Mouse (Mus musculus) kidney, postnatal 25 days (tissue): ENCODE data around the gene Adipoq.
"Not testable (repeated sequence)": the region's sequence is repeated elsewhere in the genome, so short reads cannot be mapped to it uniquely, and the experiment has no call there.

Experiments used
- DNase-seq, 2 experiments: peaks; one replicate each; pipeline ENCODE4 v3.0.0; 2021; ENCODE audit warnings: mixed read lengths in 2 of 2

The Adipoq gene

DNA sequence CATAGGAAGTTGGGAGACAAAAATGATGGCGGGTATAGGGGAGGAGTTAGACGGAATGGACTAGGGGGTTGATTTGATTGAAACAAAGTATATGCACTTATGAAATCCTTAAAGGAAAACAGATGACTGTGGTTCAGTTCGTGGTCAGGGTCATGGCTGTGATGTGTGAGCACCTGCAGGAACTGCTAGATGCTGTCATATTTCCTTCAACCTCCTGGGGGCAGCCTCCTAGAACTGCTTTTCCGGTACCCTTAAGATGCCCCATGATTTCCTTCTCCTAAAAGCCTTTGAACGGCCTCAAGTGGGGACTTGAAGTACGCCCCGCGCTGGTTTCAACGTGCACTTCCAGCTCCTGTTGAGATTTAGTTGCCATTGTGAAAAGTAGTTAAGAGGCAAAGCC, 19.1 kb downstream of the Adipoq start:
- DNase-seq, result no peak

DNA sequence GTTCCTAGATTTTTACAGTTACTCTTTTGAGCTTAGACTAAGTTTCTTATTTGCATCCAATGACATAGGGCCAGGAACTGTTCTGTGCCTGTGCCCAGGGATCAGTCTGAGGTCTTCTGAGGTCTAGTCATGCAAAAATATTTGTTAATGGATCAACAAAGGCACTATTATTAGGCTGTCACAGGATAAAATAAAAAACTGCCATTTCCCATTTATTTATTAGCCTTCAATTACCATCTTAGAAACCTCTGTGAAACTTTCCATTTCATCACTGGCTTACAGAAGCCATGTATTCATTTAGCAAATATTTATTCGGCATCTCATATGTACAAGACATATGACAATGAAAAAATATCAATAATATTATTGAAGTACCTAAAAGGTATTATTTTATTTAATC, 20.3 kb downstream of the Adipoq start:
- no peak for DNase-seq

DNA sequence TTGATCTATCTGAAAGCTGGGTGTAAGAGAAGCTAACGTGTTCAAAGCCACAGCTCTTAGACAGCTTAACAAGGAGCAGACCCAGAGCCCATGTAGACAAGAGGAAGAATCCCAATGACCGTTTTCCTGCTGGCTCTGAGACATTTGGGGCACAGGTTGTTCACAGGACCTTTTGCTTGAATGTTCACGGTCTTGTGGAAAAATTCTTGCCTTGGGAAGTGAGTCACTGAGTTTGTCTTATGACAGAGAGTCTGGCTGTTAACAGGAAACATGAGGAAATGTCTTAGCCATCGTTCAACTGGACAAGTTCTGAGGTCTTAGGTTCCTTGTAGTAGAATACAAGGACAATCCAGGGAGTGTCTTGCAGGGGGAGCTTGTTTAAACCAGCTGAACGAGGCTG, 20.7 kb downstream of the Adipoq start:
- no peak for DNase-seq

DNA sequence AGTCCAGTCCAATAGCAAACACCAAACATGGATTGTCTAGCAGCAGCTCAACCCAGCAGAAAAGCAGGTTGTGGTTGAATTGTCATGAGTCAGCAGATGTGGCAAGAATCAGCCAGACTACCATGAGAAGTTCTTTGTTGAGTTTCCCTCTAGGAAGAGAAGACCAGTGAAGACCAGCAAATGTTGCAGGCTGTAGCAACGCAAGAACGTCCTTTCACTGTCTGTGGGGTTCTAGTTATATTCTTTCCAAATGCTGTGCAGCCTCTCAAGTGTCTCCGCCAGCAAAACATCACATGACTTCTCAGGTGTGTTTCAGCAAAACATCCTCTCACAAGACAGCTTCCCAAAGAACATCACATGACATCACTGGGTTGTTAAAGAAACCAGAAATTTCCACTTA, 24.5 kb downstream of the Adipoq start:
- no peak for DNase-seq

DNA sequence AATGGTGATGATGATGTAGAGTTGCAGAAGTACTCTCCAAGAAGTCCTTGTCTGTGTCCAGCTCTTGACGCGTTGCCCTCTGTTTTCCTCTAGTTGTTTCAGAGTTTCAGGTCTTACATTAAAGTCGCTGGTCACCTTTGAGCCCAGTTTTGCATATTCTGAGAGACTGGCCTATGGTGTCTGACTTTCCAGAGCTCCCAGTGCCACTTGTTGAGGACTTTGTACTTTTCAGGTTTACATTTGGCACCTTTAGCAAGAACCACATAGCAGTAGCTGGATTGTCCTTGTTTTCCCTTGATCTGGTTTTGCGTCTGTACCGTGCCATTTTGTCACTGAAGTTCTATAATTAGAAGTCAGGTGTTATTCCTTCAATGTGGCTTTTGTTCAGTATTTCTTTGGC, 27.6 kb downstream of the Adipoq start:
- DNase-seq, result no peak

DNA sequence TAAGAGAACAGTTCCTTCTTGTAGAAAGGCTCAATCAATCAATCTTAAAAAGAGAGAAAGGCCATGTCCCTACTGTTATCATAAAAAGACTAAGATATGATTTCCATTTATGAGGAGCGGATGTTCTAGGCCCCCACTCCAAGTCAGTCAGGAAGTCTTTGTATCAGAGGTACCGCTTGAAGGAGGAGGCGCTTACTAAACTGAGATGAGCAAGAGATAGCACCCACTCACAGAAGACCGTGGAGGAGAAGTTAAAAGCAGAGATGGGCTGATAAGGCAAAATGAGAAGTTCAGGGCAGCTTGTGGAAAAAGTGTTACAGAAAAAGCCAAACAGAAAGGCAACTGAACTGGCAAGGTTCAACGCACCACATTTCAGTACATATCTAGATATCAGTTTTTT, 28.5 kb downstream of the Adipoq start:
- DNase-seq, result no peak

DNA sequence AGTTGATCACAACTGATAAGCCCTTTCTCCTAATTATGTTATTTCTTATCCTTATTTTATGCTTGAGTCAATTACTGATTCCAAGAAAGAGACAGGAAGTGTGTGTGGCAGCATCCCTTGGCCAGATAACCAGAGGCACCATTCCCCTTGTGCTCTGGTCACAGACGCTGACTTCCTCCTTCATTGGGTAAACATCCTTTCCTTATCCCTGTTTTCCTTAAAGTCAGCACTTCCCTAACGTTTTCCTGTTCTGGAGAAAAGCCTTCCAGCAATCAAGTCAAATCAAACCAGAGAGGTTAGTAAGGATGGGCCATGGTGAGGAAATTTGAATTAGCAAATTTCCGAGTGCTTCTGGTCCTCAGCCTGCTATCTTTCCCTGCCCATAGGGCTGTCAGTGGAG, 29.6 kb downstream of the Adipoq start:
- no peak for DNase-seq

DNA sequence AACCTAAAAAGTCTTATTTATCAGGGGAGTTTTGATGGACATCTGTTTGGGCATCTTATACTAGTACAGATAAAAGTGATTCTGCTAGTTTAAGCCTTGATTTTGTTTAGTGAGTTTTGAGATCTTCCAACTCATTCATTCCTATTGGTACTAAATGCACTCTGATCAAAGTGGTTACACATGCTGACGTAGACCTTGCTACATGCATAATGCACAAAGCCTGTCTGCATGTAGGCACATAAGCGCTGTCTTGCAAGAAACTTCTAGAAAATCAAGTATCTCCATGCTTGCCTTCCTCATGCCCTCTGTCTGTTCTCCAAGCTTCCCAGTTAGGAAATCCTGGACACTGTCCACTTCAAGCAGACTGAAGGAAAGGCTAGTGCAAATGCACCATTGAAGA, 31.5 kb downstream of the Adipoq start:
- no peak for DNase-seq

DNA sequence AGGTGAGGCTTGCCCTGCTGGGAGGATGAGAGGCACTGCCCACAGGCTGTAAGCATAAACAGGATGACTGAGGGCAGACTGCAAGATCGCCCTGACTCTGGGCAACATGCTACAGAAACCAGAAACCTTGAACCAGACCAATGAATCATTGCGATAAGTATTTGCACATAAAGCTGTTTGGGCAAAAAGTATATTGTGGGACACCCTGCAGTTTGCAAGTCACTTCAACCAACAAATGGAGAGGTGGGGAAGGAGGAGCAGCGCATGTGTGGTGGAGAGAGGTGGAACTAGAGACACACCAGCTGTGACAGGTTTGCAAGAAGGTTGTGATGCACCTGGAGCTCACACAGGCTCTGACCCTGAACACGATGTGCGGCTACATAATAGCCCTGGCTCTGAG, 32.5 kb downstream of the Adipoq start:
- DNase-seq, result no peak

DNA sequence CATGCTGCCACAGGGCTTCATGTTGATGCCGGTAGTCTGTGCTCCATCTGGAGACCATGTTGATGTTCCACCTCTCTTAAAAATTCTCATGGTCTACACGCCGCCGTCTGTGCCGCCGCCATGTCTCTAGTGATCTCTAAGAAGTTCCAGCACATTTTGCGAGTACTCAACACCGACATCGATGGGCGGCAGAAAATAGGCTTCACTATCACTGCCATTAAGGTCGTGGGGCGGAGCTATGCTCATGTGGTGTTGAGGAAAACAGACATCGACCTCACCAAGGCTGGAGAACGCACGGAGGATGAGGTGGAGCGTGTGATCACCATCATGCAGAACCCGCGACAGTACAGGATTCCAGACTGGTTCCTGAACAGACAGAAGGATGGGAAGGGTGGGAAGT, 33.1 kb downstream of the Adipoq start:
- DNase-seq, result not testable (repeated sequence)

DNA sequence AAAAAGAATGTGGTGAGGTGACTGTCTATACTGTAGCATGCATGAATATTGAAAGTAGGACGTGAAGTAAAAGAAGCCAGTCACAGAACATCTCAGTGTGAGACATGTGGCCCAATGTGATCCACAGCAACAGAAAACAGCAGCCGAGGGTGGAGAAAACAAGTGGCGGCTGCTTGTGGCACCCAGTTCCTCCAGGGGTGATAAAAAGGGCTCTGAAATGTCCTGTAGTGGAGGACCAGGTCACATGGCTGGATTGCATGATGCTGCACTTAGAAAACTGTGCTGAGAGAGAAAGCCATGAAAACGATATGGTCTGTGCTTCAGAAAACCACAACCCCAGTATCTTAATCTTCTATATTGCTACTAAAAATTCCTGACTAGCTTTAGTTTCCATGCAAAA, 34.7 kb downstream of the Adipoq start:
- DNase-seq, result no peak

DNA sequence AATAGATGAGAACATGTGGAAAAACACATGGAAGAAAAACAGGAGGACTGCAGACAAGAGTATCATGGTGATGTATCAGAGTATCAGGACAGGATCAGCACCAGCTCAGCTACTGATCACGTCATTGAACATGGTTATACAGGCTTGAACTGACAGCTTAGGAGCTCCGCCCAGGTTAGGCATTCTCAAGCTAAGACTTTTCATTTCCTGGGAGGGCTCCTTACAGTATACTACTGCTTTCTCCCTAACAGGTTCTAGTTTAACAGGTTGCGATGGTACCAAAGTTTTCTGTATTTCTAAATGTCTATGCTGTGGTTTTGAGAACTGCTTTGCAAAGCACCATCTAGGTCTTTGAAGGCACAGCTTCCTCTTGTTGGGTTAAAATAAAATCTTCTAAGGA, 35.2 kb downstream of the Adipoq start:
- DNase-seq, result no peak

DNA sequence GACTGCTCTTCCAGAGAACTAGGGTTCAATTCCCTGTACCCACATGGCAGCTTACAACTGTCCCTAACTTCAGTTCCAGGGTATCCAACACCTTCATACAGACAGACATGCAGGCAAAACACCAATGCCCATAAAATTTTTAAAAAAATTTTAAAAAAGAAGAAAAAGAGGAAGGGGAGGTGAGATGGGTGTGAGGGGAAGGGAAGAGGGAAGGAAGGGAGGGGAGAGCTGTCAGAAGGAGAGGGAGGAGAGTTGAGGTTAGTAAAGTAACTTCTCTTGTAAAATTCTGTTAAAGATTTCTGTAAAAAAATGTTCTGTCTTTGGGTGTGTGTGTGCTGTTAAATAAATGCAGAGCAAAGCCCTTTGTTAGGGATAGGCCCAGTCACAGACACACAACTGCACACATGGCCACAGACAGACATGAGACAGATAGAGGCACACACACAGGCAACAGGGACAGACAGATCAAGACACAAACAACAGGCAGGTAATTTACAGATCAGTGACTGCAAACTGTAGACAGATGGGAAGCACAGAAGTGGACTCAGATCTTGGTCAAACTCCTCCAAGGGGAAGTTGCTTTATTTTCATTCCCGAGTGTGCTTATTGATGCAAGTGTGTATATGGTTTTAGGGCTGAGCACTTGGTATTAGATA, 35.7 kb downstream of the Adipoq start:
- DNase-seq, result no peak

DNA sequence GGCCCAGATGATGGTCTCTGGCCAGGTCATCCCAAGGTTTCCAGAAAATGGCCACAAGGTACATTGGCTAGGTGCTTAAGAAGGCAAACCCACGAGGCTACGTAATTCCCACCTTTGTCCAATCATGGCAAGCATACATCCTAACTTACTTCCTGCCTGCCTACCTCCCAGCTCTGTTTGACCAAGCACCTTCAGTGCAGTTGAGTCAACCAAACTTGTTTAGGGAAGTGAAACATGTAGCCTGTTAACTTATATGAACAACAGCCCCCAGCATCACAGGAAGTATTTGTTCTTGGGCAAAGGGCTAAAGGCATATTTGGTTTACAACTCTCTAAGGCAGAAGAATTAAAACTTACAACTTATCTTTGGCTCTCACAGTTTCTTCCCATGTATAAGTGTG, 39.5 kb downstream of the Adipoq start:
- DNase-seq, result no peak

DNA sequence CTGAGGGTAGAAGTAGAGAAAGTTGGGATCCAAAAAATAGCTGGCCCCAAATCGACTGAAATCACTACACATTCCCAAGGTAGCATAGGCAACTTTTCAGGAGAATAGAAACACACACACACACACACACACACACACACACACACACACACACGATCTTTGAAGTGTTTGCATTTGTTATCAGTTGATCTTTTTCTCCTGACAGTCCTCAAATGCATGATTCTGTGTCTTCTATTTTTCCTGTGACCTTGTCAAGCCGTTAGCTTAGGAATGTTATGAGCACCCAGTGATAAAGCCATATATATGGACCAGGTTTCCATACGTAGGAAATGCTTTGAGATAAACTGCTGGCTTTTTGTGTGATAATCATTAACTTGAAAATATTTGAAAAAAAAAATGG, 40.1 kb downstream of the Adipoq start:
- DNase-seq, result no peak

DNA sequence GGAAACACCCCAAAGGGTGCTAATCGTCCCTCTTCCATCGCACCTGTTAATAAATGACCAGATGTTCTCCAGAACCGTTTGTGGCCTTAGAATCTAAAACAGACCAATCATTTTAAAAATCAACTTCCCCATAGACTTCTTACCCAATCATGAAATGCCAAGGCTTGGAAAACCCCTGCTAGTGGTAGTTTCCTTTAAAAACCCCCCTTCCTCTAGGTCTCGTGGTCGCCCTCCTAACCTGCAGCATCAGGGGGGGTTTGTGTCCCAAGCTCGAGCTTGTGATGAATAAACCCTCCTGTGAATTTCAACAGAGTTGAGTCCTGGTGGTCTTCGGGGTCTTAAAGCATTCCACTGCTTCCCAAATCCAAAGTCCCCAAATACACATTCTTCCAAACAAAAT, 41.6 kb downstream of the Adipoq start:
- DNase-seq, result no peak

DNA sequence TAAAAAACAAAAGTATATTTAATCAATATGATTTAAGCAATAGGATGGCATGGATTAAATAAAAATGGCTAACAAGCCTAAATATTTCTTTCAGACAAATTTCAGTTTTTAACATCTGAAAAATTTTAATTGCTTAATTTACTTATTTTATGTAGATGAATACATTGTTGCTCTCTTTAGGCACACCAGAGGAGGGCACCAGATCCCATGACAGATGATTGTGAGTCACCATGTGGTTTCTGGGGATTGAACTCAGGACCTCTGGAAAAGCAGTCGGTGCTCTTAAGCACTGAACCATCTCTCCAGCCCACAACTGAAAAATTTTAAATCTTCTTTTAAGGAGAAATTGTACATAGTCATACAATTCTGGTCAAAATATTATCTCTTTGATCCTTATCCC, 43.3 kb downstream of the Adipoq start:
- no peak for DNase-seq

DNA sequence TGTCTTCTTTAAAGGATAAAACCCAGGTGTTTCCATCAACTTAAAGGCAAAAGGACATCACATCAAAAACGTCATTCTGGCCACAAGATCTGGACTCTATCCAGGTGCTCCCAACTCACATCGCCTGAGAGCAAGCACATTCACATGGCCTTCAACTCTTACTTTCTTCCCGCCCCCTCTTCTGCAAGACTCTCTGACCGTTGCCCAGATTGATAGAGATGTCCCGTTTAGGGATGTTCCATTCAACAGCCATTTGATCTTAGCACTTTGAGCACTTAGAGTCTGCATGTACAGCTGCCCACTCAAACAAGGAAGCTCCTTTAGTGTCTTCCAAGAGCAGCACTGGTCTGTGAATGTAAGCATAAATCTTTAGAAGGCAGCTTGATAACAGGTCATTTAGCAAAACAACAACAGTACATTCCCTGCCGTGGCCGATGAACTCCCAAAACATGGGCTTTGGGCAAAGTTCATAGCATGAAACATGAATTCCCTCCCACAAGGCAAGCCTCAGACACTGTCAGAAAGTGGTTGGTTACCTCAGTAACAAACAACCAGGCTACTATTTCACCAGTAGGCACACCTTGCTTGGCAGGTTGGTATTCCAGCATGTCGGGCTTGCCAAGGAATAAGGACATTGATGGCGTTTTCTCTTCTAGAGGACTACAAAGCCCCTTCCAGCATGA, 45.4 kb downstream of the Adipoq start:
- no peak for DNase-seq

DNA sequence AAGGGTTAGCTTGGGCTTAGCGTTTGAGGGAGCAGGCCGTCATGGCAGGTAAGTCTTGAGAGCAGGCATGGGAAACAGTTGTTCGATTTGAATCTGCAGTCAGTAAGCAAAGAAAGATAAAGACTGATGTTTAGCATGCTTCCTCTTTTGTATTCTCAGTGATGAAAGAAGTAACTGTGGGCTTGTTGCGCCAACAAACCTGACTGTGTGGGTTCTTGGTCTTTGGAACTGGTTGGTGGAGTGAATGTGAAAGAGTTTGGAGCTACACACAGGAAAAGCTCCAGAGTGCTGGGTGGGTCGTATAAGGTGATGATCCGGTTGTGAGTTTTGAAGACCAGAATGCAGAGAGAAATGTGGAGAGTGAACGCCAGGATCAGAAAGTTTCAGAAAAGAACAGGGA, 49.3 kb downstream of the Adipoq start:
- no peak for DNase-seq

DNA sequence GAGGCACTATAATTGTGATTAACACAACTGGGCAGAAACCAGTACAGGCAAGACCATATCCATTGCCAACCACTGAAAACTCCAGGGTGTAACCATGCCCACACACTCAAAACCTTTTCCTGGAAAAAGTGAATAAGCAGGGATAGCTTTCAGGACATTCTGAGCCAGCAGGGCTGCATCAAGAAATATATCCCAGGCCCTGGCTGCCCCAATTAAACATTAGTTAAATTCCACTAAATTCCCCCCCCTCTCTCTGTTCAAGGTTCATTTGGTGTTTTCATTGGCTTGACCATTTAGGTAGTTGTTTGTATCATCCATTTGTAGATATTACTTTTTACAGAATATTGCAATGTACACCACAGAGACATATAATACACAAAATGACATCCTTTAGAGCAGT, 50.0 kb downstream of the Adipoq start:
- no peak for DNase-seq

DNA sequence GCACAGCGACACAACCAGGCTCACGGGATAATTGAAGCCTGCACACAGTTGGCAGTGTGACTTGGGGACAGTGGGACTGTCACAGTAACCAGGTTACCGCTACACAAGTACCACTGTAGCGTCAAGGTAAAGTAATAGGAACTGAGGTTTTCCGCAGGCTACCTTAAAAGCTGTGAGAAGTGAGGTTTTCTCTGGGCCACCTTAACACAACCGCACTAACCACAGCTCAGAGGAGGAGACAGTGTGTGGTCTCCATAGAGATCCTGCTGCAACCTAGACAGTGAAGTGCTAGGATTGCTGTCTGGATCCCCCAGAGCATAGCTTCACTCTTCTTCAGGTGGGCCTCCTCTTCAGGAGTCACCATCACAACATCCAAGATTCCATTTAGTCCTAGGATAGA, 50.5 kb downstream of the Adipoq start:
- no peak for DNase-seq

DNA sequence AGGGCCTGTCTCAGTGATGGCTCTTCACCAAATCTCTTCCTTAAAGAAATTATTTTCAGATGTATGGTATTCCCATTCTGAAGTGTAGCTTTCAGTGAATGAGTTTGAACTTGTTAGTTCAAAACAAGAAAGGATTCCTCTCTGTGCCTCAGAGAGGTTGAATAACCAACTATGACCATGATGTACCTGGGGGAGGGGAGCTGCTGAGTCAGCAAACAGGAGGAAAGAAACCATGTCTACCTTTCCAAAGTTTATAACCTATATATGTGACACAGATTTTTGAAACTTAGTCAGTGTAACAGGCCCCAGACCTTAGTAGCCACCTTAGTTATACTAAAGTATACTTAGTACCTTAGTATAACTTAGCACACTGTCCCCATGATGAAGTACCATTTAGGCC, 55.2 kb downstream of the Adipoq start:
- DNase-seq, result no peak
